Mouse (Mus musculus) G1E (cell line): Measurements from ENCODE around the gene Pf4. TPM values are rescaled to one million over a fixed set of nuclear protein-coding genes. Genes with fewer than 3 reads are reported as not detected.
A peak's percentile ranks its signal among the peaks of the same experiment; 100 is the strongest.

Source experiments
- ATAC-seq: 2 replicates; pipeline ENCODE4 v1.8.0; 2016; ENCODE audit warnings: mild to moderate bottlenecking; ENCODE audit not compliant: insufficient number of reproducible peaks, poor library complexity, low FRiP score, severe bottlenecking; ENCODE audit errors: extremely low read depth
- DNase-seq: peaks from one replicate; pipeline ENCODE4 v3.0.0; 2012; ENCODE audit warnings: low spot score
- H3K27me3 ChIP-seq: 2 replicates; pipeline ENCODE4 v1.6.1; 2012; ENCODE audit warnings: mild to moderate bottlenecking, low read length, inconsistent platforms; ENCODE audit not compliant: insufficient read depth
- H3K36me3 ChIP-seq: replicated peaks from 2 replicates; pipeline ENCODE3; 2012; ENCODE audit warnings: mild to moderate bottlenecking, inconsistent platforms
- H3K4me1 ChIP-seq: 2 replicates; pipeline ENCODE4 v1.6.1; 2012; ENCODE audit warnings: low read depth, low read length, inconsistent platforms, mixed read lengths; ENCODE audit not compliant: insufficient read depth
- H3K4me3 ChIP-seq: 2 replicates; pipeline ENCODE4 v1.5.1; 2012; ENCODE audit warnings: low read depth, mild to moderate bottlenecking, inconsistent platforms, low read length, moderate library complexity, mixed read lengths
- H3K9me3 ChIP-seq: replicated peaks from 2 replicates; pipeline ENCODE4 v1.6.1; 2012; ENCODE audit warnings: inconsistent platforms
- CTCF ChIP-seq: IDR thresholded peaks from 2 replicates; pipeline ENCODE4 v1.5.1; 2012; ENCODE audit warnings: low read depth, low read length, inconsistent platforms, mixed read lengths
- GATA1 ChIP-seq: IDR thresholded peaks from 2 replicates; pipeline ENCODE4 v1.6.1; 2012; ENCODE audit warnings: borderline replicate concordance, low read length, inconsistent platforms, mixed read lengths
- GATA2 ChIP-seq: IDR thresholded peaks from 2 replicates; pipeline ENCODE4 v1.6.1; 2012; ENCODE audit warnings: low read depth, low read length, inconsistent platforms, borderline replicate concordance
- POLR2AphosphoS5 ChIP-seq: IDR thresholded peaks from 2 replicates; pipeline ENCODE4 v1.6.1; 2012; ENCODE audit warnings: low read depth, low read length, inconsistent platforms; ENCODE audit not compliant: insufficient replicate concordance
- TAL1 ChIP-seq: conservative IDR thresholded peaks from 2 replicates; pipeline ENCODE4 v1.6.1; 2012; ENCODE audit warnings: low read depth, low read length, inconsistent platforms, mixed read lengths
- polyA plus RNA-seq: library from polyadenylated mRNA; stranded (reverse); fragments of >175 nt; gene quantifications from 2 replicates; pipeline ENCODE4 v1.2.3, GENCODE M21; 2012
- total RNA-seq, 2 experiments: library from RNA; stranded (forward) in 1 of 2; stranded (reverse) in 1 of 2; fragments of 200-1000 nt in 1 of 2; fragments of >200 nt in 1 of 2; fragmentation: Nextera tagmentation in 1 of 2; gene quantifications; 2 replicates each; pipeline ENCODE4 v1.2.3; 2014 to 2017

The Pf4 gene
- total RNA-seq (2014; fragmentation: Nextera tagmentation) (73.3 and 84.5 TPM in 2 replicates), total RNA-seq (2017) (31.9 and 45.6 TPM in 2 replicates), polyA plus RNA-seq (2.9 and 6.8 TPM in 2 replicates)

- TF ChIP-seq TAL1 = peak; percentile 45
- no peak for TF ChIP-seq GATA2
- no peak for TF ChIP-seq CTCF
- TF ChIP-seq POLR2AphosphoS5 = no peak
- Histone ChIP-seq H3K4me1 (peaks cover 63% of the 10 kb centered on the region), H3K27me3 (no peaks in the 10 kb centered on the region), H3K36me3 (no peaks in the 10 kb centered on the region), H3K4me3 (peak within 1 kb of the TSS; percentile 44; the same call in 1 of the 2 replicates), H3K9me3 (no peaks in the 10 kb centered on the region)
- DNase-seq (peak; percentile 10), ATAC-seq (peak; percentile 30; the same call in 1 of the 2 replicates)
Measured at GRCm38 (mm10) chr5:90771880-90772653, at the start of gene Pf4. TSS of gene Pf4 (plus strand) at chr5:90772435.

GRCm38 (mm10) chr5:90722656-90723055 is 49.6 kb upstream of the Pf4 start:
- no peaks in the 10 kb centered on the region for H3K27me3 ChIP-seq
- no peaks in the 10 kb centered on the region for H3K9me3 ChIP-seq
- DNase-seq (peak; percentile 10), ATAC-seq (peak; percentile 92)
- H3K4me1 ChIP-seq = peaks cover 22% of the 10 kb centered on the region; the same call in 1 of the 2 replicates
- TF ChIP-seq POLR2AphosphoS5 (no peak), GATA2 (no peak), TAL1 (no peak), GATA1 (no peak), CTCF (no peak)
- no peaks in the 10 kb centered on the region for H3K36me3 ChIP-seq
- no peak overlapping the region for H3K4me3 ChIP-seq

- Histone ChIP-seq H3K36me3 (no peaks in the 10 kb centered on the region), H3K27me3 (no peaks in the 10 kb centered on the region), H3K9me3 (no peaks in the 10 kb centered on the region), H3K4me1 (peaks cover 3% of the 10 kb centered on the region; the same call in 1 of the 2 replicates), H3K4me3 (no peak overlapping the region)
- ATAC-seq = no peak
- DNase-seq = no peak
- TF ChIP-seq CTCF (no peak), GATA1 (no peak), GATA2 (no peak), TAL1 (no peak), POLR2AphosphoS5 (no peak)
Measured at GRCm38 (mm10) chr5:90728254-90728653, 44.0 kb upstream of the Pf4 start.

GRCm38 (mm10) chr5:90731480-90731879 is 40.8 kb upstream of the Pf4 start:
- no peak for ATAC-seq
- no peaks in the 10 kb centered on the region for H3K9me3 ChIP-seq
- no peak for DNase-seq

GRCm38 (mm10) chr5:90742029-90742428 is 30.2 kb upstream of the Pf4 start:
- ATAC-seq (peak; percentile 99), DNase-seq (peak; percentile 72)
- Histone ChIP-seq H3K36me3 (no peaks in the 10 kb centered on the region), H3K27me3 (no peaks in the 10 kb centered on the region), H3K4me3 (no peak overlapping the region), H3K4me1 (peaks cover 36% of the 10 kb centered on the region), H3K9me3 (no peaks in the 10 kb centered on the region)
- TF ChIP-seq TAL1 (0 out of 2 replicates have a peak, but pooled peaks have one; percentile 13), POLR2AphosphoS5 (no peak)

More at GRCm38 (mm10) chr5:90731480-90731879, 40.8 kb upstream of the Pf4 start:
- Histone ChIP-seq H3K36me3 (no peaks in the 10 kb centered on the region), H3K4me3 (no peak overlapping the region), H3K27me3 (no peaks in the 10 kb centered on the region), H3K4me1 (no peaks in the 10 kb centered on the region)
- TF ChIP-seq GATA1 = no peak
- no peak for TF ChIP-seq TAL1
- TF ChIP-seq GATA2 = no peak
- TF ChIP-seq POLR2AphosphoS5 = no peak
- TF ChIP-seq CTCF = no peak

GRCm38 (mm10) chr5:90753934-90754333 is 18.3 kb upstream of the Pf4 start:
- H3K4me3 ChIP-seq = no peak overlapping the region
- H3K4me1 ChIP-seq = peaks cover 23% of the 10 kb centered on the region
- DNase-seq = no peak
- no peak for TF ChIP-seq POLR2AphosphoS5
- TF ChIP-seq TAL1 = no peak
- no peak for TF ChIP-seq CTCF
- TF ChIP-seq GATA2 = no peak
- TF ChIP-seq GATA1 = no peak
- no peaks in the 10 kb centered on the region for H3K27me3 ChIP-seq
- no peaks in the 10 kb centered on the region for H3K9me3 ChIP-seq
- no peaks in the 10 kb centered on the region for H3K36me3 ChIP-seq
- no peak for ATAC-seq
